Mouse (Mus musculus) liver, adult 2 months (tissue): ENCODE data around the gene Ankrd11.

Experiments
- CTCF ChIP-seq: fragments of 200-500 bp; IDR thresholded peaks from 2 replicates; pipeline ENCODE4 v1.5.1; 2011; ENCODE audit warnings: low read depth, low read length, control low read depth
- POLR2A ChIP-seq: fragments of 200-500 bp; IDR thresholded peaks from 2 replicates; pipeline ENCODE4 v1.6.1; 2011; ENCODE audit warnings: low read length, control low read depth; ENCODE audit not compliant: insufficient read depth; ENCODE audit errors: extremely low read depth

DNA sequence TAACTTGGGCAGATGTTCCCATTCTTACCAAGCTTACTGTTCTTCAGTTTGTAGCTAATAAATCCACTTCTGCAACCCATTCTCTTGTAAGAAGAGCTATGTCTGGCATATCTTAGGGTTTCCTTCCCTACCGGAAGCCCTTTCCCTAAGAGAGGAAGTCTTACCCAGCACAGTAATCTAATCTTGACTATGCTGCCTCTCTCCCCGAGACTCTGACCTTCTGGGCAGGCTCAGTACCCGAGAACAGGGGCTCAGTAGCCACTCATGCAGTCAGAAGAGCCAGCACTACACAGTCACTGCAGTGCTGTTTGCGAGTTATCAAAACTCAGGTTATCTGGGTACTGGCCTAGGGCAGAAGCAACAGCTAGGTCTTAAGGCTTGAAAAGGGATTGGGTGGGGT lies 144.1 kb downstream of the Ankrd11 start:
- TF ChIP-seq CTCF (no peak), POLR2A (no peak)
